Mouse (Mus musculus) bone marrow, adult 2 months (tissue): Measurements from ENCODE around the gene Taar4.

ENCODE experiments used
- CTCF ChIP-seq: fragments of 200-500 bp; IDR thresholded peaks from 2 replicates; pipeline ENCODE4 v1.5.1; 2011; ENCODE audit warnings: low read length, control low read depth; ENCODE audit not compliant: control insufficient read depth, insufficient read depth
- POLR2A ChIP-seq: fragments of 200-500 bp; IDR thresholded peaks from 2 replicates; pipeline ENCODE4 v1.6.1; 2011; ENCODE audit warnings: low read depth, mild to moderate bottlenecking, control low read depth, low read length, borderline replicate concordance; ENCODE audit not compliant: control insufficient read depth

- TF ChIP-seq CTCF (no peak), POLR2A (no peak)
Measured at GRCm38 (mm10) chr10:23948026-23948425, 12.3 kb upstream of the Taar4 start.
